Mouse (Mus musculus) C2C12 (cell line): ENCODE results near the gene Chn2.

Experiments
- CEBPB ChIP-seq: IDR thresholded peaks from one replicate; pipeline ENCODE4 v1.6.1; 2011; ENCODE audit warnings: low read depth, mild to moderate bottlenecking, control low read depth, moderate library complexity
- CTCF ChIP-seq: IDR thresholded peaks from one replicate; pipeline ENCODE4 v1.5.1; 2011; ENCODE audit not compliant: control insufficient read depth, insufficient read depth, insufficient read length
- FOSL1 ChIP-seq: IDR thresholded peaks from one replicate; pipeline ENCODE4 v1.8.0; 2011; ENCODE audit warnings: mild to moderate bottlenecking, low read length; ENCODE audit not compliant: poor library complexity, insufficient read depth, severe bottlenecking
- MAX ChIP-seq: IDR thresholded peaks from one replicate; pipeline ENCODE4 v1.6.1; 2011; ENCODE audit warnings: mild to moderate bottlenecking, control low read depth
- USF1 ChIP-seq: IDR thresholded peaks from one replicate; pipeline ENCODE4 v1.6.1; 2011; ENCODE audit warnings: low read depth, mild to moderate bottlenecking, control low read depth, moderate library complexity

DNA sequence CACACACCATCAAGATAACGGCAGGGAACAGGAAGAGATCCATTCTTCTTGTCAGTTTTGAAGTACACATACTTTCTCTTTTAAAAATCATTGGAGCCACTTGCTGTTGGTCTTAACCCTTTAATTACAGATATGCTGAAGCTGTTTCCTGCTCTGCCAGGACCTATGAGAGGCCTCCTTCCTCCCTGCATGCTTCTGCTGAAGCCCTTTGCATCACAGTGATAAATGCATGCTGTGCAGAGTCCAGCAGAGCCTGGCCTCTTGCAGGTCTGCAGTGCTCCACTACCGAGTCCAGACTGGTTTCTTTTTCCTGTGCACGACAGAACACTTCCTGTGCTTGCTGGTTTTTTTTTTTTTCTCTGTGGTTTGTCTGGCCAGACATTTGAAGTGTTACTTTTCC is 119.0 kb downstream of the Chn2 start:
- TF ChIP-seq CTCF, result no peak
- TF ChIP-seq USF1, result no peak
- no peak for TF ChIP-seq CEBPB
- TF ChIP-seq MAX, result no peak
- TF ChIP-seq FOSL1, result no peak
